Mouse (Mus musculus) cerebellum, postnatal 4 days (tissue): ENCODE measurements around the gene Dync1i2.
A peak's percentile ranks its signal among the peaks of the same experiment; 100 is the strongest.

ENCODE experiments used
- DNase-seq, 2 experiments: peaks; one replicate each; pipeline ENCODE4 v3.0.0; 2022; ENCODE audit warnings: low spot score in 2 of 2, mixed read lengths in 1 of 2

The Dync1i2 gene

GRCm38 (mm10) chr2:71211591-71212359 lies at the start of gene Dync1i2:
Dync1i2 (plus strand) TSS chr2:71211706.
- DNase-seq: peak; percentile 75 to 88

GRCm38 (mm10) chr2:71162831-71163621 lies 48.5 kb upstream of the Dync1i2 start:
- DNase-seq: no peak

GRCm38 (mm10) chr2:71167211-71167610 lies 44.3 kb upstream of the Dync1i2 start:
- no peak for DNase-seq

GRCm38 (mm10) chr2:71168461-71169021 lies 43.0 kb upstream of the Dync1i2 start:
- DNase-seq: no peak

- no peak for DNase-seq
Measured at GRCm38 (mm10) chr2:71173031-71173430, 38.5 kb upstream of the Dync1i2 start.

- DNase-seq: no peak
Measured at GRCm38 (mm10) chr2:71176329-71177249, 34.9 kb upstream of the Dync1i2 start.

GRCm38 (mm10) chr2:71177250-71177615 lies 34.3 kb upstream of the Dync1i2 start:
- DNase-seq: no peak

GRCm38 (mm10) chr2:71177760-71178159 lies 33.7 kb upstream of the Dync1i2 start:
- no peak for DNase-seq

GRCm38 (mm10) chr2:71179716-71180115 lies 31.8 kb upstream of the Dync1i2 start:
- DNase-seq: no peak

- DNase-seq: no peak
Measured at GRCm38 (mm10) chr2:71180566-71181217, 30.8 kb upstream of the Dync1i2 start.

- DNase-seq: no peak
Measured at GRCm38 (mm10) chr2:71187950-71188349, 23.6 kb upstream of the Dync1i2 start.

- DNase-seq: no peak
Measured at GRCm38 (mm10) chr2:71188861-71189260, 22.6 kb upstream of the Dync1i2 start.

- no peak for DNase-seq
Measured at GRCm38 (mm10) chr2:71191391-71192194, 19.9 kb upstream of the Dync1i2 start.

- no peak for DNase-seq
Measured at GRCm38 (mm10) chr2:71192195-71192807, 19.2 kb upstream of the Dync1i2 start.

- peak in 1 of 2 experiments; percentile 16 for DNase-seq
Measured at GRCm38 (mm10) chr2:71194137-71194960, 17.2 kb upstream of the Dync1i2 start.

- no peak for DNase-seq
Measured at GRCm38 (mm10) chr2:71196947-71197346, 14.6 kb upstream of the Dync1i2 start.

GRCm38 (mm10) chr2:71198907-71199306 lies 12.6 kb upstream of the Dync1i2 start:
- no peak for DNase-seq

GRCm38 (mm10) chr2:71200485-71200884 lies 11.0 kb upstream of the Dync1i2 start:
- no peak for DNase-seq

GRCm38 (mm10) chr2:71201886-71202285 lies 9.6 kb upstream of the Dync1i2 start:
- DNase-seq: no peak
